Mouse (Mus musculus) lung, postnatal 4 days (tissue): ENCODE results near the gene Tnfaip2.

ENCODE experiments used
- DNase-seq, 2 experiments: peaks; one replicate each; pipeline ENCODE4 v3.0.0; 2021

Gene Tnfaip2

GRCm38 (mm10) chr12:111445890-111446613 lies 3.8 kb downstream of the Tnfaip2 start:
- DNase-seq, result no peak

- no peak for DNase-seq
Measured at GRCm38 (mm10) chr12:111446745-111447144, 4.5 kb downstream of the Tnfaip2 start.

GRCm38 (mm10) chr12:111447350-111447749 lies 5.1 kb downstream of the Tnfaip2 start:
- no peak for DNase-seq

- DNase-seq, result no peak
Measured at GRCm38 (mm10) chr12:111447898-111448760, 5.9 kb downstream of the Tnfaip2 start.

- DNase-seq, result peak; percentile 54 to 60
Measured at GRCm38 (mm10) chr12:111448931-111449705, 6.8 kb downstream of the Tnfaip2 start.

GRCm38 (mm10) chr12:111450359-111450758 lies 8.1 kb downstream of the Tnfaip2 start:
- peak in 1 of 2 experiments; percentile 75 for DNase-seq

- DNase-seq, result no peak
Measured at GRCm38 (mm10) chr12:111451561-111451960, 9.3 kb downstream of the Tnfaip2 start.

- peak in 1 of 2 experiments; percentile 60 for DNase-seq
Measured at GRCm38 (mm10) chr12:111454021-111454420, 11.8 kb downstream of the Tnfaip2 start.

GRCm38 (mm10) chr12:111454543-111455280 lies 12.4 kb downstream of the Tnfaip2 start:
- no peak for DNase-seq

- DNase-seq, result no peak
Measured at GRCm38 (mm10) chr12:111455311-111455846, 13.1 kb downstream of the Tnfaip2 start.

GRCm38 (mm10) chr12:111455860-111456259 lies 13.6 kb downstream of the Tnfaip2 start:
- DNase-seq, result no peak

GRCm38 (mm10) chr12:111457742-111458141 lies 15.5 kb downstream of the Tnfaip2 start:
- DNase-seq, result no peak

- no peak for DNase-seq
Measured at GRCm38 (mm10) chr12:111463570-111463969, 21.3 kb downstream of the Tnfaip2 start.

- DNase-seq, result no peak
Measured at GRCm38 (mm10) chr12:111466369-111466768, 24.1 kb downstream of the Tnfaip2 start.

- no peak for DNase-seq
Measured at GRCm38 (mm10) chr12:111468206-111468605, 25.9 kb downstream of the Tnfaip2 start.

- DNase-seq, result peak; percentile 53 to 79
Measured at GRCm38 (mm10) chr12:111469507-111469906, 27.2 kb downstream of the Tnfaip2 start.

- no peak for DNase-seq
Measured at GRCm38 (mm10) chr12:111471119-111471518, 28.9 kb downstream of the Tnfaip2 start.

GRCm38 (mm10) chr12:111471721-111472120 lies 29.5 kb downstream of the Tnfaip2 start:
- no peak for DNase-seq

- DNase-seq, result peak in 1 of 2 experiments; percentile 20
Measured at GRCm38 (mm10) chr12:111472886-111473285, 30.6 kb downstream of the Tnfaip2 start.

GRCm38 (mm10) chr12:111474384-111474783 lies 32.1 kb downstream of the Tnfaip2 start:
- DNase-seq, result no peak

GRCm38 (mm10) chr12:111474893-111475643 lies 32.8 kb downstream of the Tnfaip2 start:
- peak; percentile 59 to 75 for DNase-seq
